Mouse (Mus musculus) naive thymus-derived CD4-positive, alpha-beta T cell, adult 2 months (primary cell): ENCODE measurements around the gene Rpap1.

Experiments used
- DNase-seq: peaks from one replicate; pipeline ENCODE4 v3.0.0-alpha.2; 2011; ENCODE audit warnings: low read depth

Rpap1 gene

GRCm38 (mm10) chr2:119787206-119787883 lies at the start of gene Rpap1:
TSS of gene Rpap1 (minus strand) at chr2:119787537.
- peak; percentile 83 for DNase-seq

GRCm38 (mm10) chr2:119834231-119834630 lies 46.9 kb upstream of the Rpap1 start:
- DNase-seq = no peak

- DNase-seq = no peak
Observed at GRCm38 (mm10) chr2:119830579-119830978, 43.2 kb upstream of the Rpap1 start.

GRCm38 (mm10) chr2:119821136-119821535 lies 33.8 kb upstream of the Rpap1 start:
- DNase-seq = no peak

GRCm38 (mm10) chr2:119818668-119819272 lies 31.4 kb upstream of the Rpap1 start:
- DNase-seq = no peak

- DNase-seq = no peak
Observed at GRCm38 (mm10) chr2:119817047-119817446, 29.7 kb upstream of the Rpap1 start.

- DNase-seq = no peak
Observed at GRCm38 (mm10) chr2:119816611-119817010, 29.3 kb upstream of the Rpap1 start.

- no peak for DNase-seq
Observed at GRCm38 (mm10) chr2:119814376-119814933, 27.1 kb upstream of the Rpap1 start.

- DNase-seq = no peak
Observed at GRCm38 (mm10) chr2:119811490-119812146, 24.3 kb upstream of the Rpap1 start.

- DNase-seq = no peak
Observed at GRCm38 (mm10) chr2:119810890-119811289, 23.6 kb upstream of the Rpap1 start.

GRCm38 (mm10) chr2:119808881-119809280 lies 21.5 kb upstream of the Rpap1 start:
- DNase-seq = no peak

- DNase-seq = no peak
Observed at GRCm38 (mm10) chr2:119808438-119808837, 21.1 kb upstream of the Rpap1 start.

GRCm38 (mm10) chr2:119805536-119805935 lies 18.2 kb upstream of the Rpap1 start:
- DNase-seq = no peak

GRCm38 (mm10) chr2:119804776-119805175 lies 17.4 kb upstream of the Rpap1 start:
- DNase-seq = no peak

- no peak for DNase-seq
Observed at GRCm38 (mm10) chr2:119804275-119804628, 16.9 kb upstream of the Rpap1 start.

GRCm38 (mm10) chr2:119803618-119804274 lies 16.4 kb upstream of the Rpap1 start:
- DNase-seq = no peak

GRCm38 (mm10) chr2:119802767-119803617 lies 15.7 kb upstream of the Rpap1 start:
- DNase-seq = no peak

GRCm38 (mm10) chr2:119800876-119801846 lies 13.8 kb upstream of the Rpap1 start:
- no peak for DNase-seq

GRCm38 (mm10) chr2:119799961-119800550 lies 12.7 kb upstream of the Rpap1 start:
- peak; percentile 68 for DNase-seq
